Mouse (Mus musculus): ENCODE measurements around the gene B3gnt3. TPM values are rescaled to one million over a fixed set of nuclear protein-coding genes. Genes with fewer than 3 reads are reported as not detected.
"Not testable (repeated sequence)": the region's sequence is repeated elsewhere in the genome, so short reads cannot be mapped to it uniquely, and the experiment has no call there.

B3gnt3 gene
- polyA plus RNA-seq, 1 experiment from 2014 or later: 1.6 TPM

DNA sequence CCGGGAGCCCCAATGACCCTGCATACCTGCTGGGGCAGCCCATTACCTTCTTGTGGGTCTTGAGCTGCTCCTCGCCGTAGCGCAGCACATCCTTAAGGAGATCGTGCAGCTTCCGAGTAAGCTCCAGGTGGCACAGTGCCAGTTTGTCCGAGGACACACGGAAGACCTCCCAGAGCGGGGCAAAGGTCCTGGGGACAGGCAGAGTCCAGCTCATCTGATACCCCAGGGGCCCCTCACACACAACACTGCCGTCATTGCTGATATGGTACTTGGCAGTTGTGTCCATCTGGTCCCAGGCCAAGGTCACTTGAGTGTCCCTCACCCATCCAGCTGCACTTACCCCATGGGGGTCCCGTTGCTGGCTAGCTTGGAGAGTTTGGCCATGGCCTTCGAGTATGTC is 15.5 kb upstream of the B3gnt3 start:
- H3K36me3 ChIP-seq (ENCODE audit: control insufficient read depth, insufficient read depth, low read length): no peaks in the 10 kb centered on the region
- H3K4me2 ChIP-seq (replicated peaks; ENCODE audit: low read depth, low read length): no peak overlapping the region
- no peaks in the 10 kb centered on the region for H3K9me3 ChIP-seq (ENCODE audit: control insufficient read depth, low read length)
- 89% methylated on average over 12 of the region's 12 CpGs for WGBS
- no peak overlapping the region for H3K4me3 ChIP-seq (ENCODE audit: low read length)
- ATAC-seq (ENCODE audit: low FRiP score, low TSS enrichment): no peak
- no peaks in the 10 kb centered on the region; the same call in 1 of the 2 replicates for H3K27me3 ChIP-seq (ENCODE audit: control insufficient read depth, insufficient read depth, low read length)
- H3K9ac ChIP-seq (ENCODE audit: low read depth, low read length): no peak overlapping the region
- no peak overlapping the region for H3K27ac ChIP-seq (ENCODE audit: low read depth, low read length)
- H3K4me1 ChIP-seq (ENCODE audit: control insufficient read depth, insufficient read depth, low read length): no peaks in the 10 kb centered on the region

DNA sequence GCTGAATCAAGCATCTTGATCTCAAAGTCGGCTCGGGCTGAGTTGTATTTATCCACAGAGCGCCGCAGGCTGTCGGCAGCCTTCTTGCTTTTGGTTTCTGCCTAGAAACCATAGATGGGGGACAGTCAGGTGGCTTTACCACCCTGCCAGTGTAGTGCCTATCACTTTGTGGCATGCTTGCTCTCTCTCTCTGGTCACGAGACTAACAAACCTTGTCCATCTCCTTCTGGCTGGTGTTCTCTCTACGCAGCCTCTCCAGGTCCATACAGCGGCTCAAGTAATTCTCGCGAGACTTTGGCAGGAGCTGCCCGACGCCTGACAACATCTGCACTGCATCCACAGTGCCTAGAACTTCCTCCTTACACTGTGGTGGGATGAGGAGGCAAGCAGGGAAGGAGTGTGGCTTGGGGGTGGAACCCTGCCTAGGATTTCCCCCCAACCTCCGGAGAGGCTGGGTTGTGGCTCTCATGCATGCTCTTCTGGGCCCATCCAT is 15.0 kb upstream of the B3gnt3 start:
- WGBS: 86% methylated on average over 13 of the region's 13 CpGs
- ATAC-seq (ENCODE audit: low FRiP score, low TSS enrichment): no peak

DNA sequence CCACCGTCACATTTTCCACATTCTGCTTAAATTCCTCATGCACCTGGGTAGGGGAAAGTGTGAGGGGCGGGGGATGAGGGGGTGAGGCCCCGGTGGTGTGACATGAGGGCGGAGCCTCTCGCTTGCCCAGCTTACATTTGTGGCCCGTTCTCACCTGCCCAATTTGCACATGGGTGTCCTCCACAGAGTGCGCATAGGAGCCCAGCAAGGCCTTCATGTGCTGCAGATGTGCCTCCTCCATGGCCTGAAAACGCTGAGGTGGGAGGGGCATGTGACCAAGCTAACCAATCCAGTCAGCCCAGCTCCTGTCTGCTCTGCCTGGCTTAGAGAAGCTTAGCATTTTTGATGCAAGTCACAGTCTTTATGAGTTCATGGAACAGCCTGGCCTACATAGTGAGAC is 13.9 kb upstream of the B3gnt3 start:
- ATAC-seq (ENCODE audit: low FRiP score, low TSS enrichment): no peak
- Histone ChIP-seq H3K4me1 (ENCODE audit: control insufficient read depth, insufficient read depth, low read length) (no peaks in the 10 kb centered on the region), H3K27me3 (ENCODE audit: control insufficient read depth, insufficient read depth, low read length) (no peaks in the 10 kb centered on the region), H3K36me3 (ENCODE audit: control insufficient read depth, insufficient read depth, low read length) (no peaks in the 10 kb centered on the region), H3K27ac (ENCODE audit: low read depth, low read length) (no peak overlapping the region), H3K4me3 (ENCODE audit: low read length) (no peak overlapping the region), H3K4me2 (replicated peaks; ENCODE audit: low read depth, low read length) (no peak overlapping the region), H3K9ac (ENCODE audit: low read depth, low read length) (no peak overlapping the region), H3K9me3 (ENCODE audit: control insufficient read depth, low read length) (no peaks in the 10 kb centered on the region)
- 41% methylated on average over 8 of the region's 8 CpGs for WGBS

More for the DNA sequence above, 15.0 kb upstream of the B3gnt3 start:
- Histone ChIP-seq H3K27ac (ENCODE audit: low read depth, low read length) (no peak overlapping the region), H3K4me1 (ENCODE audit: control insufficient read depth, insufficient read depth, low read length) (no peaks in the 10 kb centered on the region), H3K9ac (ENCODE audit: low read depth, low read length) (no peak overlapping the region), H3K27me3 (ENCODE audit: control insufficient read depth, insufficient read depth, low read length) (no peaks in the 10 kb centered on the region), H3K9me3 (ENCODE audit: control insufficient read depth, low read length) (no peaks in the 10 kb centered on the region), H3K4me2 (replicated peaks; ENCODE audit: low read depth, low read length) (no peak overlapping the region), H3K4me3 (ENCODE audit: low read length) (no peak overlapping the region), H3K36me3 (ENCODE audit: control insufficient read depth, insufficient read depth, low read length) (no peaks in the 10 kb centered on the region)

DNA sequence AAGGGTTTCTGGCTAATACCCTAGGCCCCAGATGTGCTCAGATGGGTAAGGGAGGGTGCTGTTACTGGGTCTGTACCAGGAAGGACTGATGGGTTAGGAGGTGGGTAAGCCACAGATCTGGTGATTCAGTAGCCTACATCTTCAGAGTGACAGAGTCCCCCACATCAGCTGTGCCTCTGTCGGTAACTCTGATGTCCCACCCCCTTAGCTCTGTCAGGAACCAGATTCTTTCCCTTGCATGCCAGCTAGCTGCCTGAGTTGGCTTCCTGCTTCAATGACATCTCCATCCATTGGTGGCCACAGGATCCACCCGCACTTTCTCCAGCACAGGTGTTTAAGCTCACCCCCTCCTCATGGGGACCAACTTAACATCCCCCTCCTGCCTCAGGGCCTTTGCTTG is 10.0 kb upstream of the B3gnt3 start:
- Histone ChIP-seq H3K4me1 (ENCODE audit: control insufficient read depth, insufficient read depth, low read length) (no peaks in the 10 kb centered on the region), H3K9ac (ENCODE audit: low read depth, low read length) (no peak overlapping the region), H3K4me2 (replicated peaks; ENCODE audit: low read depth, low read length) (no peak overlapping the region), H3K36me3 (ENCODE audit: control insufficient read depth, insufficient read depth, low read length) (no peaks in the 10 kb centered on the region), H3K27ac (ENCODE audit: low read depth, low read length) (no peak overlapping the region), H3K4me3 (ENCODE audit: low read length) (no peak overlapping the region), H3K9me3 (ENCODE audit: control insufficient read depth, low read length) (no peaks in the 10 kb centered on the region), H3K27me3 (ENCODE audit: control insufficient read depth, insufficient read depth, low read length) (peaks cover 21% of the 10 kb centered on the region)
- no peak for ATAC-seq (ENCODE audit: low FRiP score, low TSS enrichment)
- WGBS: 88% methylated on average over 2 of the region's 2 CpGs

DNA sequence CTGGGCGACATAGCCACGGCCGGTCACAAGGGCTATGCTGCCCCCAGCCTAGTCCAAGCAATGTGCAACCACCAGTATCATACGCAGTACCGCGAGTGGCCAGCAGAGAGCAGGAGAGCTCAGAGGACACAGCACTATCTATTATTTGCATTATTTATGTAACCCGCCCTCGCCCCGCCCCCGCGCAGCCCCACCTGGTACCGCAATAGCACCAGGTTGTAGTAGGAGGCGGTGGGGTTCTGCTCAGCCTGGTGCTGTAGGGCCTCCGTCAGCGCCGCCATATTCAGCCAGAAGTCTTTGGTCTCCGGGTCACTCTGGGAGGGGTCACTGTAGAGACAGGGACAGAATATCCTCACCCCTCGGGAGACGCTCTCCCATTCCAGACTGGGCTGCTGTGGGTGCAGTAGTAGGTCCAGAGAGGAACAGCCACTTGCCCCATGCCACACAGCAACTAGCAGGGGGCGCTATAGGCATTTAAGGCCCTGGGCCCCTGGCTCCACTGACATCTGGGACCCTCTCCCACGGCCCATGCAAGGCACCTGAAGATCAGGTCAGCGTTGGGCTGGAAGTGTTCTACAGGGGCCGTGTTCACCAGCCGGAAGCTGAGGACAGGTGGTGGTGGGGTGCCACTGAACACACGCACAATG is 8.3 kb upstream of the B3gnt3 start:
- H3K27ac ChIP-seq (ENCODE audit: low read depth, low read length): no peak overlapping the region
- no peaks in the 10 kb centered on the region for H3K4me1 ChIP-seq (ENCODE audit: control insufficient read depth, insufficient read depth, low read length)
- peak; percentile 63 for ATAC-seq (ENCODE audit: low FRiP score, low TSS enrichment)
- H3K4me3 ChIP-seq (ENCODE audit: low read length): peak overlapping the region; percentile 13; the same call in 1 of the 2 replicates
- H3K36me3 ChIP-seq (ENCODE audit: control insufficient read depth, insufficient read depth, low read length): no peaks in the 10 kb centered on the region
- no peaks in the 10 kb centered on the region for H3K9me3 ChIP-seq (ENCODE audit: control insufficient read depth, low read length)
- peaks cover 21% of the 10 kb centered on the region for H3K27me3 ChIP-seq (ENCODE audit: control insufficient read depth, insufficient read depth, low read length)
- WGBS: 19% methylated on average over 25 of the region's 25 CpGs
- H3K4me2 ChIP-seq (replicated peaks; ENCODE audit: low read depth, low read length): peak overlapping the region; percentile 31
- H3K9ac ChIP-seq (ENCODE audit: low read depth, low read length): no peak overlapping the region

DNA sequence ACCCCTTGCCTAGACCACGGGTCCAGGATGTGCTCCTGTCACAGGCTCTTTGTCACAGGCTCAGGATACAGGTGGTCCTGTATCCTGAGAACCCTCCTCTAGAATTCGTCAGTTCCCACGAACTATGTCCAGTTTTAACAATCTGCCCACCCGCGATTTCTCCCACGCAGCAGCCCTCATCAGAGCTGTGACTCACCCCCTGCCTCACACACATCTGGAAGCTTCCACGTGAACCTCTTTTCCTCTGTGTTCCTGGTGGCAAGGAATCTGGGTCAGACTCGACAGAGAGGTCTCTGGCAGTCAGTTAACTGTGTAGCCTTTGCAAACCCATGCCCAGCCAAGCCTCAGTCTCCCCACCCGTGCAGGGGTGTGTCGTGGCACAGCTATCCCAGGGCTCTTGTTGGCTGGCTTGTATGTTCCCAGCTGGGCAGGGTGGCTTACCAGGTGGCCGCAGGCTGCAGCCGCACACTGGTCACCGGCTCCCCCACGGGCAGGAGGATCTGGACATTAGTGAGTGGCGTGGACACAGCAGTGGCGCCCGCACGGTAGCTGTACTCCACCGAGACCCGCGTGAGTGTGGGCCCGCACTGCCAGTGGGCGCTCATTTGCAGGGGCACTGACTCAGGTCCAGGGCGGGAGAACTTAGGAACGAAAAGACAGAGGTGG is 7.7 kb upstream of the B3gnt3 start:
- Histone ChIP-seq H3K4me3 (ENCODE audit: low read length) (peak overlapping the region; percentile 13; the same call in 1 of the 2 replicates), H3K27ac (ENCODE audit: low read depth, low read length) (no peak overlapping the region), H3K36me3 (ENCODE audit: control insufficient read depth, insufficient read depth, low read length) (no peaks in the 10 kb centered on the region), H3K27me3 (ENCODE audit: control insufficient read depth, insufficient read depth, low read length) (peaks cover 25% of the 10 kb centered on the region), H3K4me1 (ENCODE audit: control insufficient read depth, insufficient read depth, low read length) (no peaks in the 10 kb centered on the region), H3K4me2 (replicated peaks; ENCODE audit: low read depth, low read length) (peak overlapping the region; percentile 31; the same call in 1 of the 2 replicates), H3K9ac (ENCODE audit: low read depth, low read length) (no peak overlapping the region), H3K9me3 (ENCODE audit: control insufficient read depth, low read length) (no peaks in the 10 kb centered on the region)
- ATAC-seq (ENCODE audit: low FRiP score, low TSS enrichment): peak; percentile 40; the same call in 1 of the 2 replicates
- 36% methylated on average over 25 of the region's 25 CpGs for WGBS

DNA sequence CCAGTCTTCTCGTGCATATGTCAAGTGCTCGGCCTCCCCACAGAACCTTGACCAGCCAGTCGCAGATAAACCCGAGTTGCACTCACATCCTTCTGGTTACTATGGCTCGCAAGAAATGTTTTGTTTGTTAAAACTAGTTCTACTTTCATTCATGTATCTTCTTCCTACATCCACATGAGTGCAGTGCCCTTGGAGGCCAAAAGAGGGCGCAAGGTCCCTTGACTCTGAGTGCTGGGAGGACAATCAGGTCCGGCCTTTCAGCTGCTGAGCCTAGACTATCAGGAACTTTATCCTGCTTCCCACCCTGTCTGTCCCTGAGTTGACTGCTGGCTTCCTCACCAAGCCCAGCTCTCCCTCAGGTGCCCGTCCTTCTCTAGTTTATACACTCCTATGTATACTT is 6.3 kb upstream of the B3gnt3 start:
- Histone ChIP-seq H3K27me3 (ENCODE audit: control insufficient read depth, insufficient read depth, low read length) (peaks cover 30% of the 10 kb centered on the region), H3K9me3 (ENCODE audit: control insufficient read depth, low read length) (no peaks in the 10 kb centered on the region), H3K4me1 (ENCODE audit: control insufficient read depth, insufficient read depth, low read length) (no peaks in the 10 kb centered on the region), H3K4me2 (replicated peaks; ENCODE audit: low read depth, low read length) (no peak overlapping the region), H3K9ac (ENCODE audit: low read depth, low read length) (no peak overlapping the region), H3K36me3 (ENCODE audit: control insufficient read depth, insufficient read depth, low read length) (no peaks in the 10 kb centered on the region), H3K27ac (ENCODE audit: low read depth, low read length) (no peak overlapping the region), H3K4me3 (ENCODE audit: low read length) (no peak overlapping the region)
- WGBS: 50% methylated on average over 8 of the region's 8 CpGs
- ATAC-seq (ENCODE audit: low FRiP score, low TSS enrichment): no peak

DNA sequence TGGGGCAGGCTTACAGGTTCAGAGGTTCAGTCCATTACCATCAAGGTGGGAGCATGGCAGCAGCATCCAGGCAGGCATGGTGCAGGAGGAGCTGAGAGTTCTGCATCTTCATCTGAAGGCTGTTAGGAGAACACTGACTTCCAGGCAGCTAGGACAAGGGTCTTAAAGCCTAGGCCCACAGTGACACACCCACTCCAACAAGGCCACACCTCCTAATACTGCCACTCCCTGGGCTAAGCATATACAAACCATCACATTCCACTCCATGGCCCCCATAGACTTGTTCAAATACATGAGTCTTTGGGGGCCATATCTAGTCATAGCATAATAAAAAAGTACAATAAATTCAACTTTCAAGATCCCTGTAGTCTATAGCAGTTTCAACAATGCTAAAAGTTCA is 1.8 kb upstream of the B3gnt3 start:
- not testable (repeated sequence) for H3K9me3 ChIP-seq (ENCODE audit: control insufficient read depth, low read length); H3K4me3 ChIP-seq (ENCODE audit: low read length); H3K4me1 ChIP-seq (ENCODE audit: control insufficient read depth, insufficient read depth, low read length); H3K27ac ChIP-seq (ENCODE audit: low read depth, low read length); H3K36me3 ChIP-seq (ENCODE audit: control insufficient read depth, insufficient read depth, low read length); ATAC-seq (ENCODE audit: low FRiP score, low TSS enrichment); H3K9ac ChIP-seq (ENCODE audit: low read depth, low read length); H3K4me2 ChIP-seq (replicated peaks; ENCODE audit: low read depth, low read length)
- H3K27me3 ChIP-seq (ENCODE audit: control insufficient read depth, insufficient read depth, low read length): peaks cover 56% of the 10 kb centered on the region

DNA sequence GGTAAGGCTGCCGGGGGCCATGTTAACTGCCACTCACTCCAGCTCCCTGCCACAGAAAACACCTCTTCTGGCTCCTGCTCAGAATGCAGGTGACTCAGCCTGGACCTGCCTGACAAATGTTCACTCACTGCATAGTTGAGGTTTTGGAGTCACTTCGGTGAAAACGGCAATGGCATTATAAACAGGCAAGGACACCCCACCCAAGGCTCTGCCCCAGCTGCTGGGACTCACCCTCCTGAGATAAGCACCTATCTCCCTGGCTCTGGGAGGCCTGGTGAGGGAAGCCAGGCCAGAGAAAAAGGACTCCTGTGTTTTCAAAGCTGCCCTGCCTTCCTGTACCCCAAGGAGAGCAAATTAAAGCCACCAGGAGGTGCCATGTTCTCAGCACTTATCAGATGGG is 1.3 kb upstream of the B3gnt3 start:
- H3K36me3 ChIP-seq (ENCODE audit: control insufficient read depth, insufficient read depth, low read length): no peaks in the 10 kb centered on the region
- peaks cover 4% of the 10 kb centered on the region for H3K4me1 ChIP-seq (ENCODE audit: control insufficient read depth, insufficient read depth, low read length)
- H3K27ac ChIP-seq (ENCODE audit: low read depth, low read length): no peak overlapping the region
- H3K27me3 ChIP-seq (ENCODE audit: control insufficient read depth, insufficient read depth, low read length): peaks cover 55% of the 10 kb centered on the region
- no peaks in the 10 kb centered on the region for H3K9me3 ChIP-seq (ENCODE audit: control insufficient read depth, low read length)
- no peak overlapping the region for H3K9ac ChIP-seq (ENCODE audit: low read depth, low read length)
- H3K4me3 ChIP-seq (ENCODE audit: low read length): no peak overlapping the region
- WGBS: 68% methylated on average over 3 of the region's 3 CpGs
- H3K4me2 ChIP-seq (replicated peaks; ENCODE audit: low read depth, low read length): no peak overlapping the region
- ATAC-seq (ENCODE audit: low FRiP score, low TSS enrichment): no peak

Measured in kidney, embryonic 14.5 days (tissue).